Mouse (Mus musculus) left cerebral cortex, adult 2 months (tissue): ENCODE results near the gene Tmem245. TPM values are rescaled to one million over a fixed set of nuclear protein-coding genes. Genes with fewer than 3 reads are reported as not detected.

Experiments used
- DNase-seq, 2 experiments: peaks; one replicate each; pipeline ENCODE4 v3.0.0; 2021 to 2022; ENCODE audit warnings: low spot score in 2 of 2, mixed read lengths in 1 of 2; ENCODE audit errors: extremely low spot score in 1 of 2
- H3K27ac ChIP-seq: fragments of 200-600 bp; 2 replicates; pipeline ENCODE4 v1.8.1; 2022
- H3K4me3 ChIP-seq: fragments of 200-600 bp; 2 replicates; pipeline ENCODE4 v1.8.1; 2022
- CTCF ChIP-seq: fragments of 200-600 bp; IDR thresholded peaks from 2 replicates; pipeline ENCODE4 v1.8.1; 2022; ENCODE audit warnings: antibody characterized with exemption, mild to moderate bottlenecking, moderate library complexity
- intact Hi-C: fragments of 180-260 bp; cut with DNase I; formaldehyde crosslinking; loops from one replicate; pipeline ENCODE4 v1.15.1; 2025
- total RNA-seq, 2 experiments: library from RNA; stranded (reverse); gene quantifications; 2 replicates each; pipeline ENCODE4 v1.2.3; 2021

The Tmem245 gene
- total RNA-seq, 2 experiments from 2014 or later, result 41.7 to 42.2 TPM

DNA sequence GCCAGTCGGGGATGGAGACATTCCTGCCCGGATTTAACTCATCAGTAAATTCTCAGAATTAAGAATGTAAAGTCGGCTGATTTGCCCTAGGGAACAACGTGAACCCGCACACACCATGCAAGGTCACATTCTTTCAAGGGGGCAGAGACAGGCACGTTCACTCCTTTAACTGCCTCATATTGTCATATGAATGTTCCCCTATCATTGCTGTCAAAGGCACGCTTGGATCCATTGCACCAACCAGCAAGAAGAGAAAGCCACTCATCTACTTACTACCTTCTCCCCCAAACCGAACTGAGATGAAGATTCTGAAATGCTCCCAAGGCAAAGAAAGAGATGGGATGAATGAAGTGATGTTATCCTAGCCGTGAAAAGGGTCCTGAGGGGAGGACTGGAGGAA, 88.5 kb downstream of the Tmem245 start:
- TF ChIP-seq CTCF, result no peak
- H3K27ac ChIP-seq, result no peak overlapping the region
- intact Hi-C loops, result no loop called here
- no peak for DNase-seq
- H3K4me3 ChIP-seq, result no peak overlapping the region

DNA sequence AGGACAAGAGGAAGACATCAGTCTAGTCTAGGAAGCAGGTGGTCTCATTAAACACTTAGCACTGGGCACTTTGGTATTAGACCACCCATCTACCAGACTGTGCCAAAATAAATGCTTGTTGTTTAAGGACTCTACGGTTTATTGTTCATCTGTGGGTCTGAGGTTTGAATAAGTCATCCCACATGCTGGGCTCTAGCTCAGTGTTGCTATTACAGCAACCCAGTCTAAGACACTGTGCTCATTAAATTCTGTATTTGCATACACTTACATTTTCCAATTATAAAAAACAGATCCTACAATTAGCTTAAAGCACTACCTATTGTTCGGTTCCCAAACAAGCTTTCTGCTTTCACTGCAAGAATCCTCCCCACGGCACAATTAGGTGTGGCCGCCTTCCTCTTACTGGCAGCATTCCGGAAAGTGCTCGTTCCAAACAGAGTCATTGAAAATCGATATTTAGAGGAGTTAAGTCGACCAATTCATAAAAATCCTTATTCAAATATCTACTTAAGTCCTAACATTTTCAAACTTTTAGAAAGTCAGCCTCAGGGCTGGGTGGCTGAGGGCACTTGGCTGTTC, 90.8 kb downstream of the Tmem245 start:
- no peak for TF ChIP-seq CTCF
- DNase-seq, result no peak
- Histone ChIP-seq H3K4me3 (no peak overlapping the region), H3K27ac (no peak overlapping the region)
- intact Hi-C loops, result no loop called here

DNA sequence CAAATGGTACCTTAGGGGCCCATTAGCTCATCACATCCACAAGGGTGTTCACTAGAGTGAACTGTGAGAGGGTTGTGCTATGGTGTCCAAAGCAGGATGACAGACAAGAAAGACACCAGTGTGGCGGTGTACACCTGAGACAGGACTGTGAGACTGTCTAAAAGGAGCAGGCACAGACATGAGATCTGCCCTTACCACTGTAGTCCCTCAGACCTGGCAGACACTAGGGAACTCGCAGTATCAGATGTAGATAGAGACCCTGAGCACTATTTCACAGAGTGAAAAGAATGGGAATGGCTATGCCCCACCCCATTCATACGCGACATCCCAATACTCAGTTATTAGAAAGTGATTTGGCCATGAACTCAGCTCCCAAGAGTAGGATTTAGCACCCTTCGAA, 91.3 kb downstream of the Tmem245 start:
- DNase-seq, result no peak
- no peak for TF ChIP-seq CTCF
- H3K4me3 ChIP-seq, result no peak overlapping the region
- no peak overlapping the region for H3K27ac ChIP-seq
- intact Hi-C loops, result no loop called here

DNA sequence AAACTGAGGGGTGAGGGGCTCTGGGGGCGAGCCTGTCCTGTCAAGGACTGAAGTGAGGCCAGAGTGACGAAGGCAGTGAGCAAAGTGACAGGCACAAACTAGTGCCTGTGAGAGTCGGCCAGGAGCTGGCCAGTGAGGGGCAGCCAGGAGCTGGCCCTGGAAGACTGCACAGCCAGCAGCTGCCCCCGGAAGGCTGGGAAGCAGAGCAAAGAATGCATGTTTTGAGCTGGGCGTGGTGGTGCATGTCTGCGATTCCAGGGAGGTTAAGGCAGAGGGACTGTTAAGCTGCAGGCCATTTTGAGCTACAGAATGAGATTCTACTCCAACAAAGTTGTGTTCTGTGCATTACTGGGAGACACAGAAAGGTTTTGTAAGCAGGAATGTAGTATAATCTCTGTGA, 96.5 kb downstream of the Tmem245 start:
- no peak overlapping the region for H3K27ac ChIP-seq
- TF ChIP-seq CTCF, result peak; percentile 8
- DNase-seq, result no peak
- no peak overlapping the region for H3K4me3 ChIP-seq
- intact Hi-C loops, result no loop called here

DNA sequence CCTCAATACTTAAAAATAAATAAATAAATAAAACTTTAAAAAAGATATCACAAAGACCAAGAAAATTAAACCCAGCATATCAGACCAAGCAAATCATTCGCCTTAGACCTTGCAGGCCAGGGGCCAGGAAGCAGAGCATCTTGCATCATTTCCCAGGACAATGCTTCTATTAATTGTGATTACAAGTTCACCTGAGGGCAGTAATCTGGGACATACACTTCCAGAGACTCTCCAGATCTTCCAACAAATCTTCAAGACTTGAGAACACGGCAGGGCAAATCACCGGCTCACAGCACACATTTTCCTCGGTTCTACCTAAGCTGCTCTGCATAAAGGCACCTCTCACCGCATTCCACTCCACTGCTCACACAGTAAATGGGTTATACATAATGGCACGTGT, 99.2 kb downstream of the Tmem245 start:
- TF ChIP-seq CTCF, result no peak
- H3K4me3 ChIP-seq, result no peak overlapping the region
- no peak overlapping the region for H3K27ac ChIP-seq
- intact Hi-C loops, result no loop called here
- no peak for DNase-seq

DNA sequence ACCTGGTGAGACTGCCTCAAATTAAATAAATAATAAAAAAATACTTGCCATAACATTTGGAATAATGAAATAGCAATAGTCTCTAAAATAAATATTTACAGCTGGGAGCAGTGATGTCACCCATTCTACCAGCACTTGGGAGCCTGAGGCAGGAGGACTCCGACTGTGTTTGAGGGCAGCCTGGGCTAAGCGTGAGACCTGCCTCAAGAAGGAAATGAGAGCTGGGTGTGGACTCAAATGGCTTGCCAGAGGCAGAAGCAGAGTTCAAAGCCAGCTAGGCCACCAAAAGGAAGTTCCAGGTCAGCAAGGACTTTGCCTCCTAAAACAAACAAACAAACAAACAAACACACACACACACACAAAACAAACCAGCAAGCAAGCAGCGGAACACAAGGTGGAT, 99.8 kb downstream of the Tmem245 start:
- no peak overlapping the region for H3K27ac ChIP-seq
- no peak for DNase-seq
- no peak for TF ChIP-seq CTCF
- intact Hi-C loops, result no loop called here
- H3K4me3 ChIP-seq, result no peak overlapping the region

DNA sequence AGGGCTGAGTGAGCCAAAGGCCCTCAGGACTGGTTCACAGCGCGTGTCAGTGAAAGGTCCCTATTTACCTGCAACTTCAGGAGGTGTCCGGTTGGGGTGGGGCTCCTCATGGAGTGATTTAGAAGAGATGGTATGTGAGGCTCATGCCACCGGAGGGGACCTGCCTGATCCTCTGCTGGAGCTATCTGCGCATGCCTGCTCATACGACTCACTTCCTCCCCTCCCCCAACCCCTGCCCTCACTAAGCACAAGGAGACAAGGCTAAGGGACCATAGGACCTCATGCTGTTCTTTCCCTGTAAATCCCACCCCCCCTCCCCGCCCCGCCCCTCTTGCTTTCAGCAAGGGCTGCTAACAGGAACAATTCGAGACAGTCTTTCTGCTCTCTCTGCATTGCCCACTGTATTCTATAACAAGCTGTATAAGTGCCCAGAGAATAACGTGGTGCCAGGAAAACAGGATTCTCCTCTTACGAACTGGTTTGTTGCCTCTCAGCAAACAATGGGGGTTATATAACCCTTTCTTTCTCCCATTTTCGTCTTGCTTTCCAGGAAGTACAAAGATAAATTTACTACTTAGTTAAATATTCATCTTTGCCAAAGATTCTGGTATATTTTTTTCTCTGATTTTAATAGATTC, 101.2 kb downstream of the Tmem245 start:
- no peak for TF ChIP-seq CTCF
- Histone ChIP-seq H3K4me3 (no peak overlapping the region), H3K27ac (no peak overlapping the region)
- intact Hi-C loops, result no loop called here
- no peak for DNase-seq

DNA sequence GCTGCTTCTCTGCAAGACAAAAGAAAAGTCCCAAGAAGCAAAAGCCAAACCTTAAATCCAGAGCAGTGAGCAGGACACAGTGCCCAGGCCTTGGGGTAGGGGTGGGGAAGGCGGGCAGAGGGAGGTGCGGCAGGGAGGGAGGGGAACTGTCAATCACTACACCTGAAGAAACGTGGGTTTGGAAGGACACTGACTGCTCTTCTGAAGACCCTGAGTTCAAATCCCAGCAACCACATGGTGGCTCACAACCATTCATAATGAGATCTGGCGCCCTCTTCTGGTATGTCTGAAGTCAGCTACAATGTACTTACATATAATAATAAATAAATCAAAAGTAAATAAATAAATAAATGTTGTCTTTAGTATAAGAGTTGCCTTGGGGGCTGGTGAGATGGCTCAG, 102.3 kb downstream of the Tmem245 start:
- TF ChIP-seq CTCF, result no peak; the same call in 1 of the 2 replicates
- DNase-seq, result no peak
- intact Hi-C loops, result no loop called here
- Histone ChIP-seq H3K4me3 (no peak overlapping the region), H3K27ac (no peak overlapping the region)

DNA sequence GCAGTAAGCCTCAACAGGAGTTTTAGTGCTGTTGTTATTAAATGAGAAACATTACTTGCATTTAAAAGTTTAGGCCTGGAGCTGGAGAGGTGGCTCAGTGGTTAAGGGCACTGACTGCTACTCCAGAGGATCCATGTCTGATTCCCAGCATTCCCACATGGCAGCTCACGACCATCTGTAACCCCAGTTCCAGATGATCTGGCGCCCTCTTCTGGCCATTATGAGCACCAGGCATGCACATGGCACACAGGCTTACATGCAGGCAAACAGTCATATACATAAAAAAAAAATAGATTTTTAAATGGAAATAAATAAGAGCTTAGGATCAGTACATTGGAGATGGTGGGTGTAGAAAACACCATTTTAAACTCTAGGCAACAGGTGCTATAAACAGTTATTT, 103.3 kb downstream of the Tmem245 start:
- peak; percentile 18 for TF ChIP-seq CTCF
- intact Hi-C loops, result no loop called here
- DNase-seq, result no peak
- no peak overlapping the region for H3K4me3 ChIP-seq
- no peak overlapping the region for H3K27ac ChIP-seq

DNA sequence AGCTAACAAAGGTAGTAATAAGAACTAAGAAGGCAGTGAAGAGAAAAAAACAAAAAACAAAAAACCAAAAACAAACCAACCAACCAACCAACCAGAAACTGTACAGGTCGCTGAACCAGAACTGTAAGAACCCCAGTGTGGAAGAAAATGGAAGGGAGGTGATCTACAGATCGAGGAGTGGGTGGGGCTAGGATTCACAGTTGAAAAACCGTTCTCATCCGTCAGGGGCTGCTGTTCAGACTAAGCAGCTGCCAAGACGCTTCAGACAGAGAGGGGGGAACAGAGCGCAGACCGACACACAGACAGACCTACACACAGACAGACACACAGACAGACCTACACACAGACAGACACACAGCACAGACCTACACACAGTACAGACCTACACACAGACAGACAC, 104.7 kb downstream of the Tmem245 start:
- Histone ChIP-seq H3K4me3 (no peak overlapping the region), H3K27ac (no peak overlapping the region)
- intact Hi-C loops, result no loop called here
- DNase-seq, result no peak
- no peak for TF ChIP-seq CTCF

DNA sequence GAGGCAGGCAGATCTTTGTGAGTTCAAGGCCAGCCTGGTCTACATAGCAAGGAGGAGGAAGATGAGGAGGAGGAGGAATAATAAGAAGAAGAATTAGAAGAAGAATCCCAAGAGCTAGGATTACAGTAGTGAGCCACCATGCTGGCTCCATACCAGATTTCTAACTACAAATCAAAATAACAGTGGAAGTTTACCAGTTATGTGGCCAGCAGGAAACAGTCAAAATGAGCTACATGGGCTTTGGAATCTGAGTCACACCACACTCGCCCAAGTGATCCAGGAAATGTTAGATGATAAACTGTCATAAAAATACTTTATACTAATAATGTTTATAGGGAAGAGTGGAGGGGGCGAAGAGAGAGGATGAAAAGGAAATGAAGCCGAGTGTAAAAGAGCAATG, 106.9 kb downstream of the Tmem245 start:
- intact Hi-C loops, result no loop called here
- no peak for TF ChIP-seq CTCF
- no peak for DNase-seq
- H3K4me3 ChIP-seq, result no peak overlapping the region
- no peak overlapping the region for H3K27ac ChIP-seq

DNA sequence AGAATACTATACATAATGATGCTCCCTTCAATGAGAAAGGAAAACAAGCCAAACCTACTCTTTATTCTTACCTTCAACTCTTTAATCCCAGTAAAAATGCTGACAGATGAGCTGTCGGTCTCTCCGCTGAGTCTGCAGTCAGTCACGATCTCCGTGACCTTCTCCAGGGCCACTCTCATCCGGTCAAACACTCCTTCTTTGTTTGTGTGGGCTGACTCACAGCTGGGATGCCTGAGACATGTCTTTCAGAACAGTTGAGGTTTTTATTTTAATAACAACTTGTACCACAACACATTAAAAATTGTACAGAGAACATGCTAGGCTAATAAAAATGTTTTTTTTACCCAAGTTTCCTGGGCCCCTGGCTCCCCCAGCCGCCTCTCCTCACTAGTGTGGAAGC, 109.6 kb downstream of the Tmem245 start:
- no peak for TF ChIP-seq CTCF
- intact Hi-C loops, result no loop called here
- Histone ChIP-seq H3K27ac (no peak overlapping the region), H3K4me3 (no peak overlapping the region)
- DNase-seq, result no peak

DNA sequence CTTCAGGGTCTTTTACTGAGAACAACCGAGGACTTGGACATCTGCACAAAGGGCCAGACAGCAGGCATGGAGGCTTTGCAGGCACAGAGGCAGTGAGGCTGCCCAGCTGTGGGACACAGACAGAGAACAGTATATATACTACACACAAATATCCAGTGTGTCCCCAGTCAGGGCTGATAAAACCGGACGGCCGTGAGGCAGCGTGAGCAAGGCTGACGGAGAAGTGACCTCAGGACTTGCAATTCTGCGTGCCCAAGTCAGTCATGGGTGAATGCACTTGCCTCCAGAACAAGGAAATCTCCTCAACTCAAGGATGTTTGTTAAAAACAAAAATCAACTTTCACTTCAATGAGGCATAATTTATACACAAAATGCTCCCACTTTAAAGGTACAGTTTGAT, 115.2 kb downstream of the Tmem245 start:
- Histone ChIP-seq H3K4me3 (no peak overlapping the region), H3K27ac (no peak overlapping the region)
- DNase-seq, result no peak
- no peak for TF ChIP-seq CTCF
- intact Hi-C loops, result no loop called here
